Mouse (Mus musculus) CH12.LX (cell line): ENCODE measurements at regions not wholly inside any gene's neighbourhood (a gene's known extent, or its start where the extent isn't known, plus 50 kb on each side); places are given as distances from the start of the nearest gene placed in this dataset.

Experiments
- CHD2 ChIP-seq: IDR thresholded peaks from 2 replicates; pipeline ENCODE4 v1.6.1; 2011; ENCODE audit warnings: low read length, improper control_type of control experiment
- CTCF ChIP-seq, 2 experiments: IDR thresholded peaks in 1 of 2; conservative IDR thresholded peaks in 1 of 2; 2 replicates each; pipeline ENCODE4 v1.5.1; 2011 to 2012; ENCODE audit warnings: low read depth in 2 of 2, low read length in 2 of 2, improper control_type of control experiment in 1 of 2, inconsistent platforms in 1 of 2, mild to moderate bottlenecking in 1 of 2, moderate library complexity in 1 of 2
- EP300 ChIP-seq: IDR thresholded peaks from 2 replicates; pipeline ENCODE4 v1.6.1; 2011; ENCODE audit warnings: low read length, improper control_type of control experiment
- KAT2A ChIP-seq: IDR thresholded peaks from 2 replicates; pipeline ENCODE4 v1.6.1; 2012; ENCODE audit warnings: low read length, improper control_type of control experiment, inconsistent platforms; ENCODE audit not compliant: insufficient replicate concordance
- MAX ChIP-seq: IDR thresholded peaks from 2 replicates; pipeline ENCODE4 v1.6.1; 2011; ENCODE audit warnings: low read length, improper control_type of control experiment
- MYC ChIP-seq: IDR thresholded peaks from 2 replicates; pipeline ENCODE4 v1.6.1; 2011; ENCODE audit warnings: low read depth, mild to moderate bottlenecking, improper control_type of control experiment, low read length
- NELFE ChIP-seq: IDR thresholded peaks from 2 replicates; pipeline ENCODE4 v1.6.1; 2011; ENCODE audit warnings: low read depth, low read length, improper control_type of control experiment
- POLR2A ChIP-seq: IDR thresholded peaks from 2 replicates; pipeline ENCODE4 v1.6.1; 2011; ENCODE audit warnings: low read depth, mild to moderate bottlenecking, improper control_type of control experiment, low read length
- RAD21 ChIP-seq: IDR thresholded peaks from 2 replicates; pipeline ENCODE4 v1.6.1; 2011; ENCODE audit warnings: low read depth, mild to moderate bottlenecking, low read length, improper control_type of control experiment, moderate library complexity
- RCOR1 ChIP-seq: conservative IDR thresholded peaks from 2 replicates; pipeline ENCODE4 v1.6.1; 2012; ENCODE audit warnings: low read depth, mild to moderate bottlenecking, inconsistent platforms, low read length, improper control_type of control experiment
- USF1 ChIP-seq: IDR thresholded peaks from 2 replicates; pipeline ENCODE4 v1.6.1; 2014; ENCODE audit warnings: low read depth, mild to moderate bottlenecking, inconsistent platforms, low read length, improper control_type of control experiment
- ZKSCAN1 ChIP-seq: IDR thresholded peaks from 2 replicates; pipeline ENCODE4 v1.6.1; 2012; ENCODE audit warnings: low read depth, inconsistent platforms, low read length, improper control_type of control experiment, borderline replicate concordance

- TF ChIP-seq CHD2 (no peak), MAX (no peak), RAD21 (no peak), ZKSCAN1 (no peak), RCOR1 (no peak), USF1 (no peak), CTCF (conservative IDR thresholded peaks at IDR 0.05 in 1 of 2, IDR thresholded peaks at IDR 0.05 in 1 of 2; ENCODE audit: low read depth in 2 of 2, low read length in 2 of 2) (no peak), NELFE (no peak), MYC (no peak), KAT2A (no peak), POLR2A (no peak), EP300 (no peak)
Observed at GRCm38 (mm10) chr9:93136349-93136748, 594.3 kb downstream of the Plod2 start.
